Mouse (Mus musculus): ENCODE data around the gene Nisch.

Nisch gene

DNA sequence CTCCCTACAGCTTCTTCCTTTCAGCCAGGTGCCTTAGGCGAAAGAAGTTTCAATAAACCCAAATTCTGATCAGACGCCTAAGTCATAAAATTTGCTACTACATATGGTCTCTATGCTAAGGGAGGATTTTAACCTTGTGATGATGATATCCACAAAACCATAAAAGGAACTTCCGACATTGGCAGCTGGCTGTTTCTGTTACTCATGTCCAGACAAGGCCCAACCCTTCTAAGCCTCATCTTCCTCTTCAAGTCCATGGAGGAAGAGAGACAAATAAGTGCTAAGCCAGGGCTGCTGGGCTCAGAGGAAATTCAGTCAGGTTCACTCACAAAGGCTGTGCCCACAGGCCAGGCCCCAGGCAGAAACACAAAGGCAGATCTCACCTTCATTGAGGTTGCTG, 27.4 kb downstream of the Nisch start:
- no peak for DNase-seq

DNA sequence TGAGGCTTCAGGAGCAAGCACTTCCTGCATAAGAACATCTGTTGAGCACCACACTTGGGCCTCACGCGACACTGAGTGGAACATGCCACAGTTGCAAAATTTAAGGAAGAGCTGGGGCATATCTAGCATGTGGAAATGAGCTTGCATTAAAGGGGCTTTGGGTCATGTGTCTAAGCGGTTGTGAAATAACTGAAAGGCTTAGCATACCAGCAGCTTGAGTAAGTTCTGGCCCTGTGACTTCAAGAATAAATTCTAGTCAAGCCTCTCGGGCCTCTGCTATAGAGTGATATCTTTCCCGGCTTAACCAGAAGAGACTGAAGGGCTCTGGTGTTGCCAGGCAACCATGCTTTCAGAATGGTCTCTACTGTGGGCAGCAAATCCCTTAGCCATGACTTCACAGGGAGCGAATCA, 28.0 kb downstream of the Nisch start:
- DNase-seq: peak; percentile 41

DNA sequence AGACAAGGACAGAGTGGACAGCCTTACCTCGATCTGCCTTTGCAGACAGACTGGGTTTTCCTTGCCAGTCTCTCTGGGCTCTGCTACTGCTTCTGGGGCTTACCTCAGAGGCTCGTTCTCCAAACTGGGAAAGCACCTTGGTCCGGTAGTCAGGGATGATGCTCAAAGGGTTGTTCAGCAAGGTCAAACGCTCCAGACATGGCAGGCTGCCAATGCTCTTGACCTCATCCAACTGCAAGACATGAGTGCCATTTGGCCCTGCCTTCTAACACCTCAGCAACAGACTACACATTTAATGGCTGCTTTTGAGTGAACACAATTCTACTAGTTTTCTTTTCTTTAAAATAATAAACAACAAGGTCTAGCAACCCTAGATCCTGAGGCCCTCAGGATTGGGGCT, 30.1 kb downstream of the Nisch start:
- peak; percentile 67 for DNase-seq

GRCm38 (mm10) chr14:31184195-31184594, 32.6 kb downstream of the Nisch start:
- no peak for DNase-seq

DNA sequence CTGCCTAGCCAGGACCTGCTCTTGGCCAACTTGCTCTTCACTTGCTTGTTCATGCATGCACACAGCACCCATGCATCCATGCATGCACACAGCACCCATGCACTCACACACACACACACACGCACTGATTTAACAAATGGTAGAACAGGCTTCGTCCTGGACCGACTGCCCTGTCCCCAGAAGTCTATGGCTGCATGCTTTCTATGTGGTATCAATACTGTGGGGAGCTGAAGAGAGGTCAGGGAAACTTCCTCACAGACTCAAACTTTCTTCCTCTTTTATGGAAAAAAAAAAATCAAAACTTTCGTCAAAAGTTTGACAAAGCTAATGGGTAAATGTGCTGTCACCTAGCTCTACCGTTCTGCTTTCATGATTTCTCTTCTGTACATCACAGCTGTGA, 33.2 kb downstream of the Nisch start:
- no peak for DNase-seq

DNA sequence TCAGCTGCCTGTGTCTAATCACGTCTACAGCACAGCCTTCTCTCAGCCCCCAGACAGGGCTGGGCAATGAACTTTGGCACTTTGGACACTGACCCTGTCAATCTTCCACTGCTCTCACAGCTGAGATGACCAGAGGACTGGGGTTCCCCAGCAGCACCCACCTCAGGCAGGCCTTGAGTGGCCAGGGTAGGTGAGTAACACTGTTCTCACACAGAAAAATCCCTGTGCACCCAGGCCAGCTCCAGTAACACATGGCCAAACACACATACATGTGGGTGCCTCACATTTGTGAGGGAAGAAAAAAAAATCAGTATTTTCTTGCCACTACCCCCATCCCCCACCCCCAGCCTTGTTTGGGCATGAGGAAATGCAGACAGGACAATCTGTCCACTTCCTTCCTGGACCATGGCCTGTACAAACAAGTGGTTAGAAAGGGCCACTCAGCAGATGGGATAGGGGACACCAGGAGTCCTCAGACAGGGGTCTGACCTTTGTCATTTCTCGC, 33.9 kb downstream of the Nisch start:
- peak; percentile 29 for DNase-seq

DNA sequence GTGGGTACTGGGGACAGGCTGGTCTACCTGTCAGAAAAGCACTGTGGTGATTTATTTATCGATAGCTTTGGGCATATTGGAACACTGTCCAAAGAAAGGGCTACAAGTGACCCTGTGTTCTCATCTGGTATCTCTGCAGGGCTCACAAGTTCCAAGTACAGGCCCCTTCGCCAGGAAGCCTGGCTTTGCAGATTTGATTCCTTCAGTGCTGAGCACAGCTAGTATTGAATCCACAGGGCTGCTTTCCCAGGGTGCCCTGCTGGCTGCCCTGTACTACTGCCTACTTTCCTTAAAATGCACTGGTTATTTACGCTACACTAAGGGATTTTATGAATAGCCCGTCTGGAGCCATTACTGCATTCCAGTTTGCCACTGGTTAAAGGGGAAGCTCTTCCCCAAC, 35.2 kb downstream of the Nisch start:
- no peak for DNase-seq

- DNase-seq: no peak
Observed at GRCm38 (mm10) chr14:31179677-31180365, 36.9 kb downstream of the Nisch start.

GRCm38 (mm10) chr14:31177715-31178114, 39.0 kb downstream of the Nisch start:
- DNase-seq: no peak

GRCm38 (mm10) chr14:31177287-31177686, 39.5 kb downstream of the Nisch start:
- DNase-seq: no peak

GRCm38 (mm10) chr14:31173537-31173936, 43.2 kb downstream of the Nisch start:
- no peak for DNase-seq

DNA sequence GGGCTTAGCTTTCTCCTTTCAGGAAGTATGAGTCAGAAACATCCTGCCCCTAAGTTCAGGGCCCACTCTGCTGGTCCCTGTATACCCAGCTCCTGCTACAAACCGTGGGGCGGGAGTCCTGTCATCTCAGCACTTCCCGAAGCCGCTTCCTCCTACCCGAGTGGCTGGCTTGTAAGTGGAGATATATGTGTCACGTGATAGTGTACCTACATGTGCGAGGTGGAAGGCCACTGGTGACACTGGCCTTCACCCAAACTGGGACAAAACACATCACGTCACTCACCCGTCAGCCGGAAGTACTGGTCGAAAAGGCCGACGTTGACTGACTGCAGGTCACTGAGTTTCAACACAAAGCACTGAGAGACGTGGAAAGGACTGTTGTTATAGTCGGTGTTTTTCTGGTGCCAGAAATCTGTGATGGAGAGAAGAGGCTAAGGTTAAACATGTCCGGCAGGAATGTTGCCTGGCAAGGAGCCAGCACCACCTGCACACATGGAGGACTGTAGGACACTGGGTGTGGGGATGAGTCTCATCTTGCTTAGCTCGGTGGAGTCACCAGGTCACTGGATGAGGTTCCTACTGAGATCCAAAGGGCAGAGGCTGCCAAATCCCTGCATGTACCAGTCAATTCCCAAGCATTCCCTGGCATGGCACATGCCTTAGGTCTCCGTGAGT, 43.8 kb downstream of the Nisch start:
- no peak for DNase-seq

DNA sequence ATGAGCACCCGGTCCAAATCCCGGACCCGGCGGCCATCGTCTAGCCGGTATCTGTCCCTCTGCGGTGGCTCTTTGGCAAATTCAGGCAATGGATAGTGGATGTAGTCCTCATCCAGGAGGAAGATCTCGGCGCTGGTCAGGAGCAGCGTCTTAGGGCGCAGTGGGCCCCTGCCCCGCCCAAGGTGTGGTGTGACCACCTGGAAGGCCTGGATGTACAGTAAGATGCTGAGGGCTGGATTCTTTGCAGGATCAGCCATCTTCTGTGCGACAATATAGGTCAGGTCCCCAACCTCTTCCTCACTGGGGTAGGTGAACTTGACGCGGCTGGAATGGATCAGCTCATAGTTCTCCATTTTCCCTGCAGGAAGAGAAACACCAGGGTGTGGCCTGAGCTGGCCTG, 44.9 kb downstream of the Nisch start:
- no peak for DNase-seq

- no peak for DNase-seq
Observed at GRCm38 (mm10) chr14:31171386-31171785, 45.4 kb downstream of the Nisch start.

DNA sequence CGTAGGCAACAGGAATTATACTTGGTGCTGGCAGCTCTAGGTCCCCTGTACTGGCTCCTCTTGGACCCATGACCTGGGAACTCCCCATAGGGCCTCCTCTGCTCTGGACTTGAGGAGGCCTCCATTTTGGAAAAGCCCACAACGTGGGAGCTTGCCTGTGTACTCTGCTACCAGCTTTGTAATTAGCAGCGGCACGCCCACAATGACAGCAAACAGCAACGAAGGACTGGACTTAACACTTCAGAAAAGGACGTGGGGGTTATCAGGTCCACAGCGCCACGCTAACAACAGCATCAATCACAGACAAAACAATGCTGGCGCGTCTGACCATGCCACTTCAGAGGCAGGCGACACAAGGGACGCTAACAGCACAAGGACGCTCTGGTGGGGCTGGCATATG, 45.8 kb downstream of the Nisch start:
- DNase-seq: no peak

- no peak for DNase-seq
Observed at GRCm38 (mm10) chr14:31169508-31169907, 47.2 kb downstream of the Nisch start.

GRCm38 (mm10) chr14:31168425-31168824, 48.3 kb downstream of the Nisch start, which contains the start of gene Stab1:
Stab1 (minus strand) TSS chr14:31168641.
- peak; percentile 59 for DNase-seq

- no peak for DNase-seq
Observed at GRCm38 (mm10) chr14:31166827-31167226, 49.9 kb downstream of the Nisch start.

- DNase-seq: peak; percentile 21
Observed at GRCm38 (mm10) chr14:31165991-31166630, 50.6 kb downstream of the Nisch start.

DNA sequence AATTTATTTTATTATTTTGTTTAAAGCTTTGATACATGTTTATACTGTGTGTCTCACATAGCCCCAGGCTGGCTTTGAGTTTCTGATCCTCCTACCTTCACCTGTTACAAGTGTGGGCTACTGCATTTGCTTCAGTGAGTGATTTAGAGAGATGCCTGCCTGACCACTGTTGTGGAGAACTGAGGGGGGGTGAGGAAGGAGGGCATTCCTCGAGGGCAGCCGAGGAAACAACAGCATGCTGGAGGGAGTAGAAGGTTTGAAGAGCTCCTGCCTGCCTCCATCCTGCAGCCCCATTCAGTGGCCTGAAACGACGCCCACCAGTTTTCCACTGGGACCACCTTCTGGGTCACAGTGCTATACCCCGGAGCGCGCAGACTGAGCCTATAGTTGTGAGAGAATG, 51.3 kb downstream of the Nisch start:
- DNase-seq: no peak

DNA sequence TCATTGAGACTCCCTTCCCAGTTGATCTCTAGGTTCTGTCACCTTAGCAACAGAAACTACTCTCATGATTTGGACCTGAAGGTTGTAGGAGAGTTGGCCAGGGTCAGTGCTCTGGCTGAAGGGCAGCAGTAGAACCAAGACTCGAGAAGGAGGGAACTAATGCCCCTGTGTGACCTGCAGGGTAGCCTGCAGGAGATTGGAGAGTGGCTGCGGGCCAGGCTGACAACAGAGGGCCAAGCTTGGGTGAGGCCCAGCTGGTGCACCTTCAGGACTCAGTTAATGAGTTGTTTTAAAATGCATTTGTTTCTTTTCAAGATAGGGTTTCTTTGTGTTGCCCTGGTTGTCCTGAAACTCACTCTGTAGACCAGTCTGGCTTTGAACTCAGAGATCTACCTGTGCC, 51.7 kb downstream of the Nisch start:
- no peak for DNase-seq

DNA sequence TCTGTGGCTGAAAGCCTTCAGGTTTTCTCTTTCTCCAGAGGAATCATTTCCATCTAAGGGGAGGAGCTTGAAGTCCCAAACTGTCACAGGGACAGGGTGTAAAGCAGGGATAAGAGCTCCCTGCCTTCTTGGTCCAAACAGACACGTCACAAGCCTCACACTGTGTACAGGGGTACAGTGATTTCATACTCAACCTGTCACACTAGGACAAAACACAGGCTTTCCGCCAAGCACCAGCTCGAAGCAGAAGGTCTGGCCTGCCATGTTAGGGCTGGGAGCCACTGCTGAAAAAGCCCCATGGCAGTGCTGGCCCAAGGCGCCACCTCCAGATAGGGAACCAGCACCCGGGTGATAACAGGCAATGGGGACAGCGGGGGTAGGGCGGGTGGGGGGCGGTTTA, 52.7 kb downstream of the Nisch start:
- no peak for DNase-seq

- no peak for DNase-seq
Observed at GRCm38 (mm10) chr14:31161638-31162037, 55.1 kb downstream of the Nisch start.

DNA sequence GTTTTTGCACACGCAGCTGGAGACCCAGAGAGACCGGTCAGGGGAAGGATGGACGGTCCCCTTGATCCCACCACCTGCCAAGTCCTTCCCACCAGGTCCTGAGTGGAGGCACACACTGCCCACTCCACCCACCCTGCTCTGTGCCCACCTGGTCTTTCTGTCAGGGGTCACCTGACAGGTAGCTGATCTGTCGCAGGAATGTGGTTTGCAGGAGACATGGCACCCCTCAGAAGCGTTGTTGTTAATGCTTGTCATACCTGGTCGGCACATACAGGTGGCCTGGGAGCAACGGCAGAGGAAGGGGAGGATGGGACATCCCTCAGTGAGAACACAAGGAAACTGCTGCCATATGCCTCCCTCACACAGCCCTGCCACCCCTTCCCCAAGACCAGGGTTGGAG, 55.6 kb downstream of the Nisch start:
- no peak for DNase-seq

All from lung, postnatal 14 days (tissue).